Mouse (Mus musculus) hindbrain, embryonic 16.5 days (tissue): ENCODE data around the gene Tescl. TPM values are rescaled to one million over a fixed set of nuclear protein-coding genes. Genes with fewer than 3 reads are reported as not detected.

Source experiments
- ATAC-seq: fragments of 200-750 bp; cut with Nextera tagmentation; 2 replicates; pipeline ENCODE4 v1.8.0; 2017; ENCODE audit warnings: moderate TSS enrichment, moderate library complexity
- H3K27ac ChIP-seq: fragments of 300-500 bp; sonication (generic); 2 replicates; pipeline ENCODE4 v1.5.1; 2014; ENCODE audit warnings: low read depth, mild to moderate bottlenecking, control low read depth, low read length, moderate library complexity
- H3K27me3 ChIP-seq: fragments of 300-500 bp; sonication (generic); replicated peaks from 2 replicates; pipeline ENCODE4 v1.6.1; 2014; ENCODE audit warnings: low read length; ENCODE audit not compliant: control insufficient read depth, insufficient read depth
- H3K36me3 ChIP-seq: fragments of 300-500 bp; sonication (generic); 2 replicates; pipeline ENCODE4 v1.6.1; 2014; ENCODE audit warnings: mild to moderate bottlenecking, low read length, moderate library complexity, mixed read lengths; ENCODE audit not compliant: control insufficient read depth, insufficient read depth
- H3K4me1 ChIP-seq: fragments of 300-500 bp; sonication (generic); 2 replicates; pipeline ENCODE4 v1.6.1; 2014; ENCODE audit warnings: low read depth, low read length; ENCODE audit not compliant: control insufficient read depth, insufficient read depth
- H3K4me2 ChIP-seq: fragments of 300-500 bp; sonication (generic); 2 replicates; pipeline ENCODE4 v1.6.1; 2014; ENCODE audit warnings: mild to moderate bottlenecking, low read length, control low read depth, moderate library complexity
- H3K4me3 ChIP-seq: fragments of 300-500 bp; sonication (generic); 2 replicates; pipeline ENCODE4 v1.5.1; 2014; ENCODE audit warnings: mild to moderate bottlenecking, low read length, control low read depth, moderate library complexity
- H3K9ac ChIP-seq: fragments of 300-500 bp; sonication (generic); 2 replicates; pipeline ENCODE4 v1.6.1; 2014; ENCODE audit warnings: low read depth, mild to moderate bottlenecking, control low read depth, low read length, moderate library complexity
- H3K9me3 ChIP-seq: fragments of 300-500 bp; sonication (generic); 2 replicates; pipeline ENCODE4 v1.6.1; 2014; ENCODE audit warnings: mild to moderate bottlenecking, low read length, moderate library complexity; ENCODE audit not compliant: control insufficient read depth
- WGBS: fragments of 180-500 bp; shearing (Covaris S2); extraction: QIAGEN DNeasy Blood & Tissue Kit; methylation state at CpG from one replicate; pipeline ENCODE4 v1.1.7; 2014; 5-methylcytosine and 5-hydroxymethylcytosine counted together
- polyA plus RNA-seq: library from polyadenylated mRNA; unstranded; fragments of >200 nt; fragmentation: Nextera tagmentation; extraction: Ambion mirVana; gene quantifications from 2 replicates; pipeline ENCODE4 v1.2.1, GENCODE M21; 2015

Tescl gene
- polyA plus RNA-seq, 1 experiment from 2014 or later: 0.25 TPM

DNA sequence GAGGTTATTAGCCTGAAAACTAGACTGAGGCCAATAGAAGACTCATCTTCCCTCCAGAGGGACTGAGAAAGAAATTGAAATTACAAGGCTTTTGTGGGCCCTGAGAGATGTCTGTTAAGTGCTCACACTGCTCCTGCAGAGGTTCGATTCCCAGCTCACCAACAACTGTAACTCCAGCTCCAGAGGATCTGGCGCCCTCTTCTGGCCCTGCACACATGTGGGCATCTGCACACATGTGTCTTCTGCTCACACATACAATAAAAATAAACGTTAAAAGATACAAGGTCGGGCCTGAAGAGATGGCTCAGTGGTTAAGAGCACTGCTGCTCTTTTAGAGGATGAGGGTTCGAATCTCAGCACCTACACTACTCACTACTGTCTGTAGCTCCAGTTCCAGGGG is 12.7 kb upstream of the Tescl start:
- no peak overlapping the region for H3K27ac ChIP-seq
- H3K9me3 ChIP-seq: no peaks in the 10 kb centered on the region
- H3K4me1 ChIP-seq: no peaks in the 10 kb centered on the region
- no peak overlapping the region for H3K4me3 ChIP-seq
- H3K27me3 ChIP-seq: no peaks in the 10 kb centered on the region
- H3K4me2 ChIP-seq: no peak overlapping the region
- H3K9ac ChIP-seq: no peak overlapping the region
- 71% methylated on average over 5 of the region's 5 CpGs for WGBS
- no peak for ATAC-seq
- no peaks in the 10 kb centered on the region for H3K36me3 ChIP-seq

DNA sequence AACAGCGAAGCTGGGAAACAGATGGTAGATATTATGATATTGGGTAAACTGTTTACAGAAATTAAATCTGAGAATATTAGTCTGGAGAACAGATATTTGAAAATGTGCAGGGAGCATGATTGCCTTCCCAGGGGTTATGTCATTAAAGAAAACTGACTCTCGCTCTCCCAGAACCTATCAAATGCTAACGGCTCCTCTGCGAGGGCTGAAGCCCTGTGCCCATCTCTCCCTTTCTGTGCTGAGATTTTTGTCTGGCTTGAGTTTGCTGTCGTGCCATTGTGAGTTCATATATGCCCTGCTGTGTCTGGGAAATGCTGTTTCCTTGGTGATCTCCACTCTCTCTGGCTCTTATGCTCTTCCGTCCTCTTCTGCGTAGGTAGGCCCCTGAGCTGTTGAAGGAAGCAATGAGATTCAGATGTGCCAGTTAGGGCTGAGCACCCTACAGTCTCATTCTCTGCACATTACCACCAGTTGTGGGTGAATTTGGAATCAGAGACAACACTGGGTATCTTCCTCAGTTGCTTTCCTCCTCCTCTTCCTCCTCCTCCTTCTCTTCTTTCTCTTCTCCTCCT is 10.1 kb upstream of the Tescl start:
- H3K4me2 ChIP-seq: no peak overlapping the region
- ATAC-seq: peak; percentile 63; the same call in 1 of the 2 replicates
- H3K9ac ChIP-seq: no peak overlapping the region
- no peaks in the 10 kb centered on the region for H3K36me3 ChIP-seq
- H3K4me3 ChIP-seq: no peak overlapping the region
- WGBS: 56% methylated on average over 7 of the region's 7 CpGs
- no peak overlapping the region for H3K27ac ChIP-seq
- no peaks in the 10 kb centered on the region for H3K4me1 ChIP-seq
- H3K9me3 ChIP-seq: no peaks in the 10 kb centered on the region
- H3K27me3 ChIP-seq: no peaks in the 10 kb centered on the region

DNA sequence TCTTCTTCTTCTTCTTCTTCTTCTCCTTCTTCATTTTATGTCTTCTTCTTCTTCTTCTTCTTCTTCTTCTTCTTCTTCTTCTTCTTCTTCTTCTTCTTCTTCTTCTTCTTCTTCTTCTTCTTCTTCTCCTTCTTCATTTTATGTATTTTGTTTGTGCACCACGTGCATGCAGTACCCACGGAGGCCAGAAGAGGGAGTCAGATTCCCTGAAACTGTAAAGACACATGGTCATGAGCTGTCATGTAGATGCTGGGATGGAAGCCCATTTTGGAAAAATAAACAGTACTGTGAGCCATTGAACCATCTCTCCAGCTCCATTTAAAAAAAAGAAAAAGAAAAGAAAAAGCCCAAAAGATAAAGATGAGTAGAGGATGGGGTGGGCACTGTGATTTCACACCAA is 4.5 kb upstream of the Tescl start:
- no peaks in the 10 kb centered on the region for H3K4me1 ChIP-seq
- no peak overlapping the region for H3K9ac ChIP-seq
- peaks cover 1% of the 10 kb centered on the region; the same call in 1 of the 2 replicates for H3K27me3 ChIP-seq
- ATAC-seq: no peak
- no peak overlapping the region for H3K27ac ChIP-seq
- H3K4me3 ChIP-seq: no peak overlapping the region
- no peak overlapping the region for H3K4me2 ChIP-seq
- no peaks in the 10 kb centered on the region for H3K36me3 ChIP-seq
- WGBS: 34% methylated on average over 2 of the region's 2 CpGs
- H3K9me3 ChIP-seq: peaks cover 2% of the 10 kb centered on the region

DNA sequence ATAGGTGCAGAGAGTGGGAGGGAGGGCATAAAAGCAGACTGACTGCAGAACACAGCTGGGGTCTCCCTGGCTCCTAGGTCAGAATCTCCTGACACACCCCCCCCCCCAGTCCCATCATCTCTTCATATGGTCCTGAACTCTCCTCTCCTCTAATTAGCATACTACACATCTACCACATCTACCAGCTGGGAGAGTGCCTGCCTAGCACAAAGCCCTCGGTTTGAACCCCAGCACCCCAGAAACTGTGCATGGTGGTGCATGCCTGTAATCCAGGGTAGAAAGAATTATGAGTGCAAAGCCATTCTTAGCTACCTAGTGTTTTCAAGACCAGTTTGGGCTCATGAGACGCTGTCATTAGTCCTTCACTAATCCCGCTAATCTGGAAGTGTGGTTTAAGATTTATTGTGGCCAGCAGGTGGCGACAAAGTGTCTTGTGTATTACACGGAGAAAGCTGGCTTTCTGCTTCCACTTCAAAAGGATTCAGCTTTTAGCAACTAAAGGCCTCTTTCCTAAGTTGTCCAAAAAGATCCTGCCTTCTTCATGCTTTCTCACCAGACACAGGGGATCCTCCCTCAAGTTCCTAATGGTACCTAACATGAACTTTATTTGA is 2.1 kb upstream of the Tescl start:
- H3K4me3 ChIP-seq: no peak overlapping the region
- peaks cover 5% of the 10 kb centered on the region for H3K9me3 ChIP-seq
- 17% methylated on average over 5 of the region's 5 CpGs for WGBS
- peaks cover 3% of the 10 kb centered on the region; the same call in 1 of the 2 replicates for H3K27me3 ChIP-seq
- H3K4me2 ChIP-seq: no peak overlapping the region
- no peak overlapping the region for H3K9ac ChIP-seq
- H3K4me1 ChIP-seq: no peaks in the 10 kb centered on the region
- ATAC-seq: peak; percentile 63; the same call in 1 of the 2 replicates
- no peak overlapping the region for H3K27ac ChIP-seq
- H3K36me3 ChIP-seq: no peaks in the 10 kb centered on the region

DNA sequence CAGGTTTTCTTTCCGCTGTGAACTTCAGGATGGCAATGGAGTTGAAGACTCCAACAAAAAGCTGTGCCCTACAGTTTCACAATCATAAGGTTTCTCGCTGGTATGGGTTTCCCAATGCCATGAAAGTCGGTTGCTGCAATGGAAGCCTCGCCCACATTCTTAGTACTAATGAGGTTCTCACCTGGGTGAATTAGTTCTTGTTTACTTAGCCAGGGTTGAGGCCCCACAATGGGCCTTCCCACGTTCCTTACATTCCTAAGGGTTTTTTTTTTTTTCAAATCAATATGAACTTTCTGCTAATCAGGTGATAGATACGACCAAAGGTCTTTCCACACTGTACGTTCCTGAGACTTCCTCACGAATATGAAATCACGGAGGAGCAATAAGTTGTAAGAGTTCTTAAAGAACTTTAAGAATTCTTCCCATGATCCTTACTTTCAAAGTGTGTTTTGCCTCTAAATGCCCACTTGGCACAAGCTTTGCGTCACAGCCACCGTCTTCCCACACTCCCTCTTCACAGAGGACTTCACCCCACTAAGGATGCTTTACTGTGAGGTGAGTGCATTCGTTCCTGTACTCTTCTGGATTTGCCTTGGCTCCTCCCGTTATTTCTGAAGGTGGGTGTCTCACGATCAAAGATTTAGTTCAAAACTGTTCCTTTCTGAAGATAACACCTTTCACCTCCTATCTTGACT is 6.3 kb downstream of the Tescl start:
- H3K9me3 ChIP-seq: peaks cover 3% of the 10 kb centered on the region
- peaks cover 5% of the 10 kb centered on the region for H3K4me1 ChIP-seq
- ATAC-seq: no peak
- H3K9ac ChIP-seq: no peak overlapping the region
- no peak overlapping the region for H3K4me3 ChIP-seq
- no peak overlapping the region for H3K27ac ChIP-seq
- 93% methylated on average over 14 of the region's 14 CpGs for WGBS
- H3K36me3 ChIP-seq: no peaks in the 10 kb centered on the region
- H3K4me2 ChIP-seq: no peak overlapping the region
- H3K27me3 ChIP-seq: no peaks in the 10 kb centered on the region

DNA sequence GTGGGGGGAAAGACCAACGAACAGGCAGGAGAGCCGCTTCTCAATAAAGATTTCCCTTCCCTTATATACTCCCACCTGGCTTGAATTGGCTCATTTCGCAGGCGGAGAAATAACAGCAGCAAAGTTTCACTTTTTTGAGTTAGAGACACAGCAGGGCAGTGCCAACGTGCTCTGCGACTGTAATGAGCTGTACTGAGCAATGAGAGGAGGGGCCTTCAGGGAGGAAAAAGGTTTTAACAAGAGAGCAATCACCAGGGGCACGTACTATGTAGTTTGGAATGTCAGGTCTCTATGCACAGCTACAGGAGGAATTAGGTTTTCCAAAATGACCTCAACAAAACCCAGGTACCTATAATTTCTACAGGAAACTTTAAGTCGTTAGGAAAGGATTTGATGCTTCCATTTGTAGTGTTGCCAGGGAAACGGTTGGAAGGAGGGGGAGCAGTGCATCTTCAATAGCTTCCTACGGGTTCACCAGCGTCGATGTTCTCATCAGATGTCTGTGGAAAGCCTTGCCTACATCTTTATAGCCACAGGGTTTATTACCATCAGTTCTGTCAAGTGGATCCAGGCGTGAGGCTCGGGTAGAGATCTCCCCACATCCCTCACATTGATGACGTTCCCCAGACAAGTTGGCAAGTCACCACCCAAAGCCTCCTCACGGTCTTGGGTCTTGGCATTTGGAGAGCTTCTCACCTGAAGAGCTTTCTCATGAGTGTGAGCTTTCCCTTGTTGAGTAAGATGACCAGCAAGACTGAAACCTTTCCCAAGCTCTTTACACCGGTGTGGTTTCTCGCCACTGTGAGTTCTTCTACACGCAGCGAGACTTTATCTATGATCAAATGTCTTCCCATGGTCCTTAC is 7.2 kb downstream of the Tescl start:
- WGBS: 36% methylated on average over 20 of the region's 20 CpGs
- H3K27me3 ChIP-seq: no peaks in the 10 kb centered on the region
- peaks cover 5% of the 10 kb centered on the region for H3K4me1 ChIP-seq
- no peaks in the 10 kb centered on the region for H3K36me3 ChIP-seq
- H3K9ac ChIP-seq: no peak overlapping the region
- ATAC-seq: peak; percentile 67
- peaks cover 3% of the 10 kb centered on the region for H3K9me3 ChIP-seq
- peak overlapping the region; percentile 66 for H3K4me2 ChIP-seq
- H3K4me3 ChIP-seq: peak overlapping the region; percentile 35
- H3K27ac ChIP-seq: no peak overlapping the region

DNA sequence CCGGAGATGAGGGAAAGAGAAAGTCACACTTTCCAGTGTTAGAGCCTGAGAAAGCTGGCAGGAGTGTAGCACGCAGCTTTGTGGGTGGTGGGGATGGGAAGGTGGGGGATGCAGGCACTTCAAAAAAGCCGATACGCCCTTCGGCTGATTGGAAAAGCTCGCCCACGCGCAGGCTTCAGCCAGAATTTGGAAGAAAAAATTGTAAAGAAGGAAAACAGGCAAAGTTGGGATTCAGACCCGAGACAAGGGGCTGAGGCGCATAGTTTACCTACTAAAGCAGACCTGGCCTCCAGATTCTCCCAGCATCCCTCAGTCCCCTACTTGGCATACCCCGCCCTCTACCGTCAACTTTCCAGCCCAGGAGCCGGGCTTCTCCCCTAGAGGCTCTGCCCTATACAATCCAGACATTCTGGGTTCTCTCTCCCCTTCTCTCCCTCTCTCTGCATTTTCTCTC is 8.0 kb downstream of the Tescl start:
- no peaks in the 10 kb centered on the region for H3K36me3 ChIP-seq
- peak overlapping the region; percentile 35 for H3K4me3 ChIP-seq
- peak; percentile 79 for ATAC-seq
- peaks cover 3% of the 10 kb centered on the region for H3K9me3 ChIP-seq
- peak overlapping the region; percentile 44; the same call in 1 of the 2 replicates for H3K27ac ChIP-seq
- peaks cover 5% of the 10 kb centered on the region for H3K4me1 ChIP-seq
- peak overlapping the region; percentile 50 for H3K9ac ChIP-seq
- no peaks in the 10 kb centered on the region for H3K27me3 ChIP-seq
- peak overlapping the region; percentile 66 for H3K4me2 ChIP-seq
- 5% methylated on average over 13 of the region's 13 CpGs for WGBS

DNA sequence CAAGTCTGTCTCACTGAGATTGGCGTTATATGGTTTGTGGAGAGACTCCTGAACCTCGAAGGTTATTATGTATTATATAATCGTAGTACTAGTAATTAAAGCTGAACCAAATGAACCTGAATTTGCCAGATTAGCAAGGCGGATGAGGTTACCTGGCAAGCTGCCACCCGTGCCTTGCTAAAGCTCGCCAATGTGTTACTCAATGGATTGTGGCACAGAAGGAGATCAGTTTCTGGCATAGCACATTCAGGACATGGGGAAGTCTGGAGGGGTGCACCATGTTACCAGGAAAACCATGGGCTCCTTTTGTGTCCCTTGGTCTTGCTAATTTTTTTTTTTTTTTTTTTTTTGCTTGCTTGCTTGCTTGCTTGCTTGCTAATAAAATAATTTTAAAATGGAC is 8.5 kb downstream of the Tescl start:
- H3K9me3 ChIP-seq: peaks cover 3% of the 10 kb centered on the region
- 67% methylated on average over 6 of the region's 6 CpGs for WGBS
- H3K27ac ChIP-seq: no peak overlapping the region
- H3K36me3 ChIP-seq: no peaks in the 10 kb centered on the region
- no peak overlapping the region for H3K4me3 ChIP-seq
- no peak overlapping the region for H3K9ac ChIP-seq
- H3K27me3 ChIP-seq: no peaks in the 10 kb centered on the region
- ATAC-seq: no peak
- H3K4me1 ChIP-seq: peaks cover 5% of the 10 kb centered on the region
- H3K4me2 ChIP-seq: peak overlapping the region; percentile 66
